ENCODE assay signal across 8 mouse cellular contexts in the genomic region with DNA sequence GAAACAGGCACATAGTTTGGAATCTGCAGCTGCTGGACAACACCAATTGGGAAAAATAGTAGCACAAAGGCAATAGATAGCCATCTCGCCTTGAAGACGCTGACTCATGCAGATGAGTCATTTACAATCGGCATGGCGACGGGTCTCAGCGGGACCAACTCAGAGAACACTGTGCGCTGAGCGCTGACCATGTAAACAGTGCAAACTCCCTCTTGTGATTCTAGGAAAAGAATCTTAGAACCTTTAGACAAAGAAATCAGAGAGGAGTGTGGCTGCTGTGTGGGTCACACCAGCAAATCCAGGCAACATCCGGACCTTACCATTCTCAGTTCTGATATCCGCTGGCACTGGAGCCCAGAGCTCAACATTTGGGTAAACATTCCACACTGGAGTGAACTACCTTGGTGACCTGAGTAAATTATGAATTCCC. TPM values are rescaled to one million over a fixed set of nuclear protein-coding genes. Genes with fewer than 3 reads are reported as not detected.
DNase-seq lines count a peak whose midpoint lies in the region; ATAC-seq and TF ChIP-seq lines count a peak whose summit lies in the region.

No protein-coding gene starts in this region.

- peak; percentile 87 for TF ChIP-seq EP300 in ES-Bruce4 (IDR thresholded peaks at IDR 0.05; ENCODE audit: insufficient read depth, low read depth, low read length)
- TF ChIP-seq EP300 in lung, postnatal 0 days (IDR thresholded peaks at IDR 0.05) = peak; percentile 82; the same call in 1 of the 2 replicates

- ATAC-seq in intestine, embryonic 15.5 days = peak; percentile 74
- peak; percentile 83 for ATAC-seq in lung, postnatal 0 days
- ATAC-seq in forebrain, embryonic 12.5 days (ENCODE audit: low FRiP score) = no peak

- no peaks in the 10 kb centered on the region for H3K9me3 ChIP-seq in ES-Bruce4 (replicated peaks; ENCODE audit: control insufficient read depth, insufficient read depth, low read length, poor library complexity, severe bottlenecking)
- no peaks in the 10 kb centered on the region for H3K9me3 ChIP-seq in embryonic facial prominence, embryonic 10.5 days
- H3K9me3 ChIP-seq in intestine, embryonic 15.5 days = no peaks in the 10 kb centered on the region
- no peaks in the 10 kb centered on the region for H3K9me3 ChIP-seq in lung, postnatal 0 days (ENCODE audit: low read length)
- no peaks in the 10 kb centered on the region for H3K9me3 ChIP-seq in forebrain, embryonic 12.5 days

- peak overlapping the region; percentile 4; the same call in 1 of the 2 replicates for H3K9ac ChIP-seq in ES-Bruce4 (ENCODE audit: low read depth, poor library complexity, severe bottlenecking)
- no peak overlapping the region for H3K9ac ChIP-seq in intestine, embryonic 15.5 days
- no peak overlapping the region for H3K9ac ChIP-seq in lung, postnatal 0 days (replicated peaks; ENCODE audit: low read depth)
- no peak overlapping the region for H3K9ac ChIP-seq in forebrain, embryonic 12.5 days

- intact Hi-C loops in left cerebral cortex, postnatal 36 days (cut with DNase I) = no loop called here

- H3K4me2 ChIP-seq in intestine, embryonic 15.5 days (replicated peaks) = peak overlapping the region; percentile 23
- H3K4me2 ChIP-seq in lung, postnatal 0 days (replicated peaks; ENCODE audit: low read depth, low read length) = peak overlapping the region; percentile 46
- no peak overlapping the region for H3K4me2 ChIP-seq in forebrain, embryonic 12.5 days

- no peak for TF ChIP-seq CTCF in ES-Bruce4 (IDR thresholded peaks at IDR 0.05; ENCODE audit: low read depth, low read length)
- TF ChIP-seq CTCF in lung, postnatal 0 days (IDR thresholded peaks at IDR 0.05) = no peak

- H3K27ac ChIP-seq in ES-Bruce4 (ENCODE audit: insufficient read depth, low read length) = peak overlapping the region; percentile 37
- 0 out of 2 replicates have a peak overlapping the region, but pooled peaks have one; percentile 4 for H3K27ac ChIP-seq in embryonic facial prominence, embryonic 10.5 days (replicated peaks)
- peak overlapping the region; percentile 66 for H3K27ac ChIP-seq in intestine, embryonic 15.5 days
- peak overlapping the region; percentile 87 for H3K27ac ChIP-seq in lung, postnatal 0 days (ENCODE audit: low read length)
- no peak overlapping the region for H3K27ac ChIP-seq in forebrain, embryonic 12.5 days

- no peaks in the 10 kb centered on the region for H3K27me3 ChIP-seq in ES-Bruce4 (ENCODE audit: control insufficient read depth, insufficient read depth, low read length, poor library complexity, severe bottlenecking)
- H3K27me3 ChIP-seq in embryonic facial prominence, embryonic 10.5 days (replicated peaks; ENCODE audit: low read depth, poor library complexity, severe bottlenecking) = no peaks in the 10 kb centered on the region
- no peaks in the 10 kb centered on the region for H3K27me3 ChIP-seq in intestine, embryonic 15.5 days (replicated peaks)
- H3K27me3 ChIP-seq in lung, postnatal 0 days (replicated peaks; ENCODE audit: insufficient read depth, low read length) = no peaks in the 10 kb centered on the region
- H3K27me3 ChIP-seq in forebrain, embryonic 12.5 days = no peaks in the 10 kb centered on the region

- 62% methylated on average over 10 of the region's 10 CpGs for WGBS in embryonic facial prominence, embryonic 10.5 days
- 24% methylated on average over 10 of the region's 10 CpGs for WGBS in intestine, embryonic 15.5 days
- 16% methylated on average over 10 of the region's 10 CpGs for WGBS in lung, postnatal 0 days
- 66% methylated on average over 10 of the region's 10 CpGs for WGBS in forebrain, embryonic 12.5 days

- H3K36me3 ChIP-seq in ES-Bruce4 (ENCODE audit: control insufficient read depth, insufficient read depth, low read length, poor library complexity, severe bottlenecking) = no peaks in the 10 kb centered on the region
- H3K36me3 ChIP-seq in embryonic facial prominence, embryonic 10.5 days (replicated peaks) = no peaks in the 10 kb centered on the region
- no peaks in the 10 kb centered on the region for H3K36me3 ChIP-seq in intestine, embryonic 15.5 days
- no peaks in the 10 kb centered on the region for H3K36me3 ChIP-seq in lung, postnatal 0 days (ENCODE audit: insufficient read depth, low read length)
- H3K36me3 ChIP-seq in forebrain, embryonic 12.5 days (replicated peaks) = no peaks in the 10 kb centered on the region

- peak; percentile 96 for DNase-seq in 3T3-L1 (ENCODE audit: low read depth, low spot score)
- no peak for DNase-seq in embryonic facial prominence, embryonic 10.5 days (ENCODE audit: low spot score)
- DNase-seq in lung, postnatal 0 days (ENCODE audit: low spot score) = peak; percentile 88
- DNase-seq in spleen, postnatal 36 days (ENCODE audit: low spot score in 2 of 2) = no peak
- DNase-seq in left cerebral cortex, postnatal 36 days (ENCODE audit: low spot score in 2 of 2) = no peak

- H3K4me3 ChIP-seq in ES-Bruce4 (ENCODE audit: low read depth, low read length) = no peak overlapping the region
- no peak overlapping the region for H3K4me3 ChIP-seq in embryonic facial prominence, embryonic 10.5 days
- no peak overlapping the region for H3K4me3 ChIP-seq in intestine, embryonic 15.5 days (replicated peaks)
- no peak overlapping the region for H3K4me3 ChIP-seq in lung, postnatal 0 days (ENCODE audit: low read depth, low read length)
- no peak overlapping the region for H3K4me3 ChIP-seq in forebrain, embryonic 12.5 days (replicated peaks)

- H3K4me1 ChIP-seq in ES-Bruce4 (ENCODE audit: control insufficient read depth, insufficient read depth, low read length) = no peaks in the 10 kb centered on the region
- peaks cover 3% of the 10 kb centered on the region; the same call in 1 of the 2 replicates for H3K4me1 ChIP-seq in embryonic facial prominence, embryonic 10.5 days
- H3K4me1 ChIP-seq in intestine, embryonic 15.5 days (replicated peaks) = 0 out of 2 replicates have a peak, but pooled peaks cover 3% of the 10 kb centered on the region
- H3K4me1 ChIP-seq in lung, postnatal 0 days (ENCODE audit: insufficient read depth, low read depth, low read length) = peaks cover 4% of the 10 kb centered on the region; the same call in 1 of the 2 replicates
- no peaks in the 10 kb centered on the region for H3K4me1 ChIP-seq in forebrain, embryonic 12.5 days

- no peak for TF ChIP-seq POLR2A in ES-Bruce4 (IDR thresholded peaks at IDR 0.05; ENCODE audit: insufficient read depth, low read length)

RNA-seq across cellular contexts. Expression of a gene that starts 16.1 kb away (rescaled TPM):
- polyA plus RNA-seq in ES-Bruce4 (2011; ENCODE audit: insufficient read depth, insufficient read length, low read depth, missing spikeins) = 80.3 and 84.0 TPM in 2 replicates
- polyA plus RNA-seq in embryonic facial prominence, embryonic 10.5 days (2016; fragmentation: Nextera tagmentation; extraction: Ambion mirVana) = 39.5 and 43.2 TPM in 2 replicates
- 72.3 and 79.5 TPM in 2 replicates for polyA plus RNA-seq in intestine, embryonic 15.5 days (2015; fragmentation: Nextera tagmentation; extraction: Ambion mirVana)
- polyA plus RNA-seq in lung, postnatal 0 days (2015; fragmentation: Nextera tagmentation; extraction: Ambion mirVana) = 201 and 219 TPM in 2 replicates
- polyA plus RNA-seq in forebrain, embryonic 12.5 days (2016; fragmentation: Nextera tagmentation; extraction: Ambion mirVana) = 53.7 and 63.8 TPM in 2 replicates
- total RNA-seq in left cerebral cortex, postnatal 36 days (2021) = 10 to 100 TPM; 60.3 to 62.3 TPM

Comparison
In these comparisons a context has a peak if more than half of its experiments do, and no peak if none do; other contexts are left out.
1. DNase-seq: peak in 3T3-L1 (single experiment) and lung, postnatal 0 days (single experiment); none in embryonic facial prominence, embryonic 10.5 days (single experiment), spleen, postnatal 36 days (0 of 2) and left cerebral cortex, postnatal 36 days (0 of 2).